Mouse (Mus musculus) E14TG2a.4 (cell line): Measurements from ENCODE around the gene Adgrv1.

Source experiments
- H3K27me3 ChIP-seq: 2 replicates; pipeline ENCODE4 v1.6.1; 2014; ENCODE audit warnings: low read length, control low read depth; ENCODE audit not compliant: insufficient read depth
- H3K36me3 ChIP-seq: 2 replicates; pipeline ENCODE4 v1.6.1; 2014; ENCODE audit warnings: low read length, control low read depth; ENCODE audit not compliant: insufficient read depth
- H3K4me1 ChIP-seq: replicated peaks from 2 replicates; pipeline ENCODE4 v1.6.1; 2014; ENCODE audit warnings: low read depth, low read length, control low read depth
- H3K4me3 ChIP-seq: replicated peaks from 2 replicates; pipeline ENCODE4 v1.5.1; 2014; ENCODE audit warnings: mild to moderate bottlenecking, low read length
- H3K9me3 ChIP-seq: 2 replicates; pipeline ENCODE4 v1.6.1; 2014; ENCODE audit warnings: low read length, control low read depth
- CTCF ChIP-seq: conservative IDR thresholded peaks from 2 replicates; pipeline ENCODE4 v1.5.1; 2014; ENCODE audit warnings: low read length
- NANOG ChIP-seq: IDR thresholded peaks from 2 replicates; pipeline ENCODE4 v1.6.1; 2014; ENCODE audit warnings: borderline replicate concordance, low read length, mixed read lengths
- POU5F1 ChIP-seq: IDR thresholded peaks from 2 replicates; pipeline ENCODE4 v1.6.1; 2014; ENCODE audit warnings: low read length, borderline replicate concordance

Gene Adgrv1

DNA sequence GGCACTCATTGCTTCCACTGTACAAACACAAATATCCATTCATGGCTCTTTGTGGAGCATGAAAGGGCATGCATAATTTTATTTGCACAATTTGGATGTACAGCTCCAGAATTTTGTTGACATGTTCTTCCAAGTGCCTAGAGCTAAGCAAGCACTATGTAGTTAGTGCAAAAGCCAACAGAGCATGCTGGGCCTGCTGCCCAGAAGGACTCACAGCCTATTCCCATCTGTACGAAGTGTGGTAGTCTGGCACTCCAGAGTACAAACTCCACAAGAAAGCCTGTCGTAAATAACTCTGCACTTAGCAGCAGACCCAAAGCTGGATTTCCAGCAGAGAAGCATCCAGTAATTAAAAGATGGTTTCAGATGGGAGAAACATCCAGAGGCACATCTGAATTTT, 473.1 kb downstream of the Adgrv1 start:
- Histone ChIP-seq H3K36me3 (no peaks in the 10 kb centered on the region), H3K4me1 (no peaks in the 10 kb centered on the region)

DNA sequence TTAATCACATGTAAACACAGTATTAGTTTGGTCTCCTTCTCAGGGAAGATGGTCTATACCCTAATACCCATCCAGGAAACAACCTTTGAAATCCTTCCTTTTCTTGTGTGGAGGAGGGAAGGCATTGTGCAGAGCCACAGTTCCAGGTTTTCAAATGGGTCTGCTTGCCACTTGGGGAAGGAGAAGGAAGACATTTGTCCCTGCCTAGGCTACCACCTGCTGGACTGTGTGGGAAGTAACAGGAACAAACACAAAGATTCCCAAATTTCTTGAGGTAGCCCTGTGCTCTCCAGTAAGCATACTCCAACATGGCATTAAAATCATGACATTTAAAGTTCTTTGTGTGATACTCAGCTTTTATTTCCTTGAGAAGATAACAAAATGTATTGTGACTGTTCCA, 477.6 kb downstream of the Adgrv1 start:
- no peaks in the 10 kb centered on the region for H3K9me3 ChIP-seq
- H3K36me3 ChIP-seq, result no peaks in the 10 kb centered on the region
- H3K27me3 ChIP-seq, result no peaks in the 10 kb centered on the region
- H3K4me3 ChIP-seq, result no peak overlapping the region
- no peaks in the 10 kb centered on the region for H3K4me1 ChIP-seq
- TF ChIP-seq POU5F1, result no peak
- TF ChIP-seq CTCF, result peak; percentile 45
- TF ChIP-seq NANOG, result no peak

More for the DNA sequence above, 473.1 kb downstream of the Adgrv1 start:
- no peak for TF ChIP-seq CTCF
- no peak for TF ChIP-seq POU5F1
- no peak for TF ChIP-seq NANOG
- Histone ChIP-seq H3K9me3 (no peaks in the 10 kb centered on the region), H3K4me3 (no peak overlapping the region), H3K27me3 (no peaks in the 10 kb centered on the region)

DNA sequence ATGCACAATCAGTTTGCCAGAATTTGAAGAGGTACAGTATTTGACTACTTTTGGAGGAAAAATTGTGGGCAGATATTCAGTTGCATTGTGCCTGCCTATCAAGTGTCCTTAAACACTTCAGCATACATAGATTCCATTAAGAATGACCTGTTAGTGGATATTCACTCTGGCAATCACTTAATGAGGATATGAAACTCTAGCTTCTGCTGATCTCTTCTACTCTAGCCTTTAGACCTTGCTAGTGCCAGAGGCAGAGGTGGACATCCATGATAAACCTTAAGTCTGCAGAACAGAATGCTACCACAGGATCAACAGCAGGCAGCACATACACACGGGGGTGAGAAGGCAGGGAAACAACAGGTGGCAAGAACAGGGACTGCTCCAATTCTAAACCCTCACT, 488.5 kb downstream of the Adgrv1 start:
- Histone ChIP-seq H3K36me3 (no peaks in the 10 kb centered on the region), H3K4me1 (no peaks in the 10 kb centered on the region), H3K27me3 (no peaks in the 10 kb centered on the region), H3K9me3 (no peaks in the 10 kb centered on the region), H3K4me3 (no peak overlapping the region)
- TF ChIP-seq CTCF, result no peak
- TF ChIP-seq POU5F1, result no peak
- TF ChIP-seq NANOG, result no peak

DNA sequence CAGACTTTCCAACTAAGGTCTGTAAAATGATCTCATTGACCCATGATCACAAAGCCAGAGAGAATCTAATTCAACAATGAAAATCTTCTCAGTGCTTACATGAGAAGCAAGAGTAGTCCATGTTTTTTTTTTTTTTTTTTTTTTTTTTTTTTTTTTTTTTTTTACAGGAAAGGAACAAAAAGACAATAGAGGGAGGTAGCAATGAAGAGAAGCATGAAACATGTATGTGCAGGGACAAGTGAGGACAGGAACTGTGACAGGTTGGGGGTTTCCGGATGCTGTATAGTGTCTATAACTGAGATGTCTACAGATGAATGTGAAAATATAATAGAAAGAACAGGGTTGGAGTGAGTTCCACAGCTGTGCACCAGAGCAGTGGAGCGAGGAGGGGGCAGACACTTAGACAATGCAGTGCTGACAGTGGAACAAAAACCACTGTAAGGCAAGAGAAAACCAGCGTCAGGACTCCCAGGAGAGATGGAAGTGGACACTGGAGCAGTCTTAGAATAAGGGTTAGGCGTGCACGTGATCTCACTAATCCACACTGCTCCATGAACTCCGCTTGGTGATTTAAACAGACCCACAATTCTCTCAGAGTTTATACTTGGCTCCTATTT, 490.6 kb downstream of the Adgrv1 start:
- Histone ChIP-seq H3K4me3 (no peak overlapping the region), H3K36me3 (no peaks in the 10 kb centered on the region), H3K9me3 (no peaks in the 10 kb centered on the region), H3K4me1 (no peaks in the 10 kb centered on the region), H3K27me3 (no peaks in the 10 kb centered on the region)
- no peak for TF ChIP-seq POU5F1
- TF ChIP-seq CTCF, result no peak
- no peak for TF ChIP-seq NANOG

DNA sequence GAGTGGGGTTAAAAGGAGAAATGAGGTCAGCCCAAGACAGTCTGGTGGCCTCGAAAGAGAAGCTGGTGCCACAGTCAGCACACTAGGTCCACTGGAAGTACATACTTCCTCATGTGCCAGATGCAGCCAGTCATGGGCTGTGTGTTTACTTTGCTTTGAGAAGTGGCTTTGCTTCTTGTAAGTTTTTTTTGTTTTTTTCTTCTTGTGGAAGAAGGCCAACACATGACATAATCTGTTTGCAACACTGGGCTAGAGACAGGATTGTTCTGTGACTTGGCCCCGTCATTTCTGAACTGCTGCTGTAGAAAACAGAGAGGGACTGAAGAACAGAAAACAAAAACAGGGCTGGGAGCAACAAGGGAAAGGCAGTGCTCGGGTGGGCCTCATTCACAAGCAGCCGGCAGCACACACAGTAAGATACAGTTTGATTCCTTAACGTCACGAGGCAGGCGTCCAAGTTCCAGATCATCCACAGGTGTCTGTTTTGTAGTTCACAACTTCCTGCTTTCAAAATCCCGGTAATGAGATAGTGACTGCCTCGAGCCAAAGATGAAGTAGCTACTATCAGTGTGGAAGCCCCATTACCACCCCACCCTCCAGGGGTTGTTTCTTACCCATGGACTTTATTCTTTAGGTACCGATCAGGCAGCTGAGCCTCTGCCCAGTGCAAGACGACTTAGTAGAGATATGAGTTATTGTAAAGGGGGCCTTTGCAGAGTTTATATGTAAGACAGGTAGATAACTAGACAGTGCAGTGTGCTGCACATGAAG, 496.1 kb downstream of the Adgrv1 start:
- no peaks in the 10 kb centered on the region for H3K36me3 ChIP-seq
- TF ChIP-seq NANOG, result no peak
- no peak for TF ChIP-seq POU5F1
- TF ChIP-seq CTCF, result no peak

DNA sequence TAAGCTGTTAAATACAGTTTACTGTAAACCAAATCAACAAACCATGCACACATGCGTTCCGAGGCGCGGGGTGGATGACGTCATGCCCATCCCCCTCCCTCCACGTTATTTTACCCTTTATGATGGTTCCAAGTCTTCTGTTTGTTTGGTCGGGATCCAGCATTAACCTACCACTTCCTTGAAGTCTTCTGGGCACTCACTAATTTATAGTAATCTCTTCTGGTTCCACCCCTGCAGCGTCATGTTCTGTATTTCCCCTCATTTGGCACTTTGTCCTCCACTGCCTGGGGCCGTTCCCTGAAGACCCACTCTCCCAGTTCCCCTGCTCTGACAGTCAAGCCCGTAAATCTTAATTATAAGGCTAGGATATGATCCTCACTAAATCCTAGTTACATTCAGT, 497.0 kb downstream of the Adgrv1 start:
- H3K9me3 ChIP-seq, result no peaks in the 10 kb centered on the region
- H3K4me3 ChIP-seq, result no peak overlapping the region
- no peaks in the 10 kb centered on the region for H3K36me3 ChIP-seq
- peaks cover 11% of the 10 kb centered on the region for H3K4me1 ChIP-seq
- H3K27me3 ChIP-seq, result no peaks in the 10 kb centered on the region
- TF ChIP-seq CTCF (no peak), POU5F1 (no peak), NANOG (no peak)

More for the DNA sequence above, 496.1 kb downstream of the Adgrv1 start:
- no peaks in the 10 kb centered on the region for H3K9me3 ChIP-seq
- peaks cover 7% of the 10 kb centered on the region for H3K4me1 ChIP-seq
- no peak overlapping the region for H3K4me3 ChIP-seq
- H3K27me3 ChIP-seq, result no peaks in the 10 kb centered on the region

DNA sequence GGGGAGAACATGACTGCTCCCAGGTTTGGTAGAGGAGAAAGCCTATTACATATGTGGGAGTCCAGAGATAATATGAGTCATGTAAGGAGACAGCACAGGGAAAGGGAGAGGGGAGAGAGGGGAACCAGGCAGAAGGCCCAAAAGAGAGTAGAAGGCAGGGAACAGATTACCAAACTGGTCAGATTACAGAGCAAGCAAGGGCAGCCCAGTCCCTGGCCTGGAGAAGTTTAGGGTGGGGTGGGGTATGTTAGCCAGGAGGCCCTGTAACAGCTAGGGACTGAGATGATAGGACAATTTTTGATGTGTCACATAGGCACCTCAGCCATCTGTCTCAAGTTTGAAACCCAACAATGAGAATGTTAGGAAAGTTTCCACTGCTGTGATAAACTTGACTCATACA, 498.5 kb downstream of the Adgrv1 start:
- no peak for TF ChIP-seq POU5F1
- TF ChIP-seq NANOG, result no peak
- no peak for TF ChIP-seq CTCF
- H3K9me3 ChIP-seq, result no peaks in the 10 kb centered on the region
- H3K36me3 ChIP-seq, result no peaks in the 10 kb centered on the region
- H3K27me3 ChIP-seq, result no peaks in the 10 kb centered on the region
- peaks cover 11% of the 10 kb centered on the region for H3K4me1 ChIP-seq
- H3K4me3 ChIP-seq, result no peak overlapping the region

DNA sequence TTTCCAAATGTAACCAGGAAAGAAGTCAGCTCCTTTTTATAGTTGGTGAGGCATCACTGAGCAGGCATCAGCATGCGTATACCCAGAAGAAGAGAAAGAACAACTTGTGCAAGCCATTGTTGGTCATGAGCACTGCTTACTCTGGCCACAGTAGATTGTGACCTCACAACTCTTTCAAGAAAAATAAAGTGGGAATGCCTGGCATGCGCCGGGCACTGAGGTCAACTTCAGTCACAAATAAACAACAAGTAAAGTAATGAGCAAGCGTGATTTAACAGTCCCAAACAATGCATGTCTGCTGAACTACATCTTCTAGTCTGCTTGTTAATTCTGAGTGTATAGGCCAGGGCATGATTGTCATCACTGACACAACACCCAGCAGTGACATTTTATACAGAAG, 499.6 kb downstream of the Adgrv1 start:
- no peak for TF ChIP-seq NANOG
- Histone ChIP-seq H3K27me3 (no peaks in the 10 kb centered on the region), H3K9me3 (no peaks in the 10 kb centered on the region), H3K36me3 (no peaks in the 10 kb centered on the region), H3K4me3 (no peak overlapping the region), H3K4me1 (peaks cover 11% of the 10 kb centered on the region)
